Mouse (Mus musculus) C2C12 (cell line): ENCODE data around the gene Efcab9. TPM values are rescaled to one million over a fixed set of nuclear protein-coding genes. Genes with fewer than 3 reads are reported as not detected.

Experiments used
- H3K27me3 ChIP-seq: one replicate; pipeline ENCODE4 v1.6.1; 2011; ENCODE audit not compliant: control insufficient read depth, insufficient read depth, insufficient read length
- H3K36me3 ChIP-seq: one replicate; pipeline ENCODE4 v1.6.1; 2011; ENCODE audit not compliant: control insufficient read depth, insufficient read depth
- H3K4me3 ChIP-seq: one replicate; pipeline ENCODE4 v1.5.1; 2011; ENCODE audit warnings: mild to moderate bottlenecking, control low read depth; ENCODE audit not compliant: poor library complexity, insufficient read depth, severe bottlenecking
- H3K79me2 ChIP-seq: one replicate; pipeline ENCODE4 v1.6.1; 2011; ENCODE audit not compliant: control insufficient read depth, insufficient read depth
- H3K79me3 ChIP-seq: one replicate; pipeline ENCODE4 v1.6.1; 2011; ENCODE audit warnings: low read depth, control low read depth
- H3ac ChIP-seq: one replicate; pipeline ENCODE3; 2011; ENCODE audit warnings: low read depth; ENCODE audit not compliant: control insufficient read depth, insufficient read length
- CEBPB ChIP-seq: IDR thresholded peaks from one replicate; pipeline ENCODE4 v1.6.1; 2011; ENCODE audit warnings: low read depth, mild to moderate bottlenecking, control low read depth, moderate library complexity
- CTCF ChIP-seq: IDR thresholded peaks from one replicate; pipeline ENCODE4 v1.5.1; 2011; ENCODE audit not compliant: control insufficient read depth, insufficient read depth, insufficient read length
- FOSL1 ChIP-seq: IDR thresholded peaks from one replicate; pipeline ENCODE4 v1.8.0; 2011; ENCODE audit warnings: mild to moderate bottlenecking, low read length; ENCODE audit not compliant: poor library complexity, insufficient read depth, severe bottlenecking
- MAX ChIP-seq: IDR thresholded peaks from one replicate; pipeline ENCODE4 v1.6.1; 2011; ENCODE audit warnings: mild to moderate bottlenecking, control low read depth
- MYOD1 ChIP-seq: IDR thresholded peaks from one replicate; pipeline ENCODE4 v1.6.1; 2011; ENCODE audit warnings: low read depth; ENCODE audit not compliant: control insufficient read depth, insufficient read length
- MYOG ChIP-seq: IDR thresholded peaks from one replicate; pipeline ENCODE4 v1.6.1; 2011; ENCODE audit not compliant: control insufficient read depth, insufficient read length; ENCODE audit errors: extremely low read depth
- USF1 ChIP-seq: IDR thresholded peaks from one replicate; pipeline ENCODE4 v1.6.1; 2011; ENCODE audit warnings: low read depth, mild to moderate bottlenecking, control low read depth, moderate library complexity
- polyA plus RNA-seq: library from polyadenylated mRNA; unstranded; fragments of >200 nt; fragmentation: generic; extraction: Trizol; gene quantifications from one replicate; pipeline ENCODE4 v1.2.1, GENCODE M21; 2012; ENCODE audit warnings: missing spikeins

Efcab9 gene
- polyA plus RNA-seq, 1 experiment, result 0.14 TPM

GRCm38 (mm10) chr11:32530151-32530550 lies 1.7 kb downstream of the Efcab9 start:
- Histone ChIP-seq H3K27me3 (no peaks in the 10 kb centered on the region), H3K79me2 (peaks cover 17% of the 10 kb centered on the region), H3K79me3 (peaks cover 11% of the 10 kb centered on the region), H3K36me3 (no peaks in the 10 kb centered on the region), H3ac (no peak overlapping the region), H3K4me3 (no peak overlapping the region)
- no peak for TF ChIP-seq MAX
- TF ChIP-seq MYOD1, result no peak
- no peak for TF ChIP-seq FOSL1

GRCm38 (mm10) chr11:32527006-32527405 lies 4.9 kb downstream of the Efcab9 start:
- no peak overlapping the region for H3ac ChIP-seq
- H3K79me3 ChIP-seq, result no peaks in the 10 kb centered on the region
- no peak for TF ChIP-seq USF1
- no peak for TF ChIP-seq MAX
- TF ChIP-seq MYOG, result no peak
- no peak for TF ChIP-seq CTCF
- no peak for TF ChIP-seq MYOD1
- no peak for TF ChIP-seq FOSL1
- no peak for TF ChIP-seq CEBPB
- no peak overlapping the region for H3K4me3 ChIP-seq
- no peaks in the 10 kb centered on the region for H3K79me2 ChIP-seq
- H3K27me3 ChIP-seq, result no peaks in the 10 kb centered on the region
- no peaks in the 10 kb centered on the region for H3K36me3 ChIP-seq

- no peak overlapping the region for H3ac ChIP-seq
- H3K79me3 ChIP-seq, result no peaks in the 10 kb centered on the region
- no peaks in the 10 kb centered on the region for H3K79me2 ChIP-seq
- H3K4me3 ChIP-seq, result no peak overlapping the region
- no peak for TF ChIP-seq MYOG
- no peak for TF ChIP-seq USF1
- no peak for TF ChIP-seq CEBPB
- no peak for TF ChIP-seq CTCF
- TF ChIP-seq MYOD1, result no peak
- TF ChIP-seq MAX, result no peak
- no peak for TF ChIP-seq FOSL1
- H3K27me3 ChIP-seq, result no peaks in the 10 kb centered on the region
- H3K36me3 ChIP-seq, result peaks cover 9% of the 10 kb centered on the region
These were observed 7.6 kb downstream of the Efcab9 start for GRCm38 (mm10) chr11:32524122-32524920.

GRCm38 (mm10) chr11:32521246-32521645 lies 10.6 kb downstream of the Efcab9 start:
- H3ac ChIP-seq, result no peak overlapping the region
- no peaks in the 10 kb centered on the region for H3K79me3 ChIP-seq
- H3K36me3 ChIP-seq, result peaks cover 21% of the 10 kb centered on the region
- TF ChIP-seq CTCF (no peak), MYOG (no peak), CEBPB (no peak), FOSL1 (no peak), MAX (no peak), USF1 (no peak)
- no peaks in the 10 kb centered on the region for H3K27me3 ChIP-seq
- H3K4me3 ChIP-seq, result no peak overlapping the region
- H3K79me2 ChIP-seq, result no peaks in the 10 kb centered on the region

- Histone ChIP-seq H3K79me3 (no peaks in the 10 kb centered on the region), H3K36me3 (peaks cover 27% of the 10 kb centered on the region), H3K4me3 (no peak overlapping the region), H3ac (no peak overlapping the region), H3K27me3 (no peaks in the 10 kb centered on the region), H3K79me2 (no peaks in the 10 kb centered on the region)
- TF ChIP-seq FOSL1 (no peak), MAX (no peak), MYOG (no peak), MYOD1 (no peak), CTCF (no peak), CEBPB (no peak), USF1 (no peak)
These were observed 12.5 kb downstream of the Efcab9 start for GRCm38 (mm10) chr11:32519354-32519753.

GRCm38 (mm10) chr11:32518770-32519169 lies 13.1 kb downstream of the Efcab9 start:
- Histone ChIP-seq H3K27me3 (no peaks in the 10 kb centered on the region), H3K4me3 (no peak overlapping the region), H3K79me2 (no peaks in the 10 kb centered on the region), H3K36me3 (peaks cover 27% of the 10 kb centered on the region), H3ac (no peak overlapping the region), H3K79me3 (no peaks in the 10 kb centered on the region)
- no peak for TF ChIP-seq USF1
- TF ChIP-seq FOSL1, result no peak
- no peak for TF ChIP-seq CTCF
- TF ChIP-seq MYOD1, result no peak
- no peak for TF ChIP-seq MAX
- no peak for TF ChIP-seq CEBPB
- no peak for TF ChIP-seq MYOG
